Mouse (Mus musculus): ENCODE measurements around the gene Olfr524.

- no peak for TF ChIP-seq CTCF (conservative IDR thresholded peaks at IDR 0.05; ENCODE audit: insufficient read depth, insufficient read length, low read depth, low read length)
- no peak for TF ChIP-seq POLR2A (IDR thresholded peaks at IDR 0.05; ENCODE audit: low read depth, low read length)
Measured at GRCm38 (mm10) chr7:140247216-140247615, 41.5 kb upstream of the Olfr524 start, which contains the start of gene 5830411N06Rik.

Measured in kidney, adult 2 months (tissue).